Mouse (Mus musculus) spleen, adult 2 months (tissue): ENCODE results near the gene Samd10.

Source experiments
- CTCF ChIP-seq: fragments of 200-500 bp; IDR thresholded peaks from 2 replicates; pipeline ENCODE4 v1.5.1; 2011; ENCODE audit warnings: mild to moderate bottlenecking, inconsistent platforms; ENCODE audit not compliant: insufficient read depth, insufficient read length, insufficient replicate concordance; ENCODE audit errors: extremely low read depth
- POLR2A ChIP-seq: fragments of 200-500 bp; IDR thresholded peaks from 2 replicates; pipeline ENCODE4 v1.6.1; 2011; ENCODE audit warnings: low read depth, low read length, inconsistent platforms

GRCm38 (mm10) chr2:181594946-181595696, 3.9 kb downstream of the Samd10 start:
- TF ChIP-seq CTCF (peak; percentile 35; the same call in 1 of the 2 replicates), POLR2A (no peak)
